Mouse (Mus musculus) monocyte, adult 2 months (primary cell): ENCODE data around the gene Auts2.

ENCODE experiments used
- DNase-seq, 2 experiments: peaks; one replicate each; pipeline ENCODE4 v3.0.0; 2022; ENCODE audit warnings: low spot score in 2 of 2, low read depth in 1 of 2

The Auts2 gene

GRCm38 (mm10) chr5:131496517-131497216, 1046.5 kb downstream of the Auts2 start:
- DNase-seq = no peak

- DNase-seq = no peak
These were observed 1048.6 kb downstream of the Auts2 start for GRCm38 (mm10) chr5:131494564-131494963.

DNA sequence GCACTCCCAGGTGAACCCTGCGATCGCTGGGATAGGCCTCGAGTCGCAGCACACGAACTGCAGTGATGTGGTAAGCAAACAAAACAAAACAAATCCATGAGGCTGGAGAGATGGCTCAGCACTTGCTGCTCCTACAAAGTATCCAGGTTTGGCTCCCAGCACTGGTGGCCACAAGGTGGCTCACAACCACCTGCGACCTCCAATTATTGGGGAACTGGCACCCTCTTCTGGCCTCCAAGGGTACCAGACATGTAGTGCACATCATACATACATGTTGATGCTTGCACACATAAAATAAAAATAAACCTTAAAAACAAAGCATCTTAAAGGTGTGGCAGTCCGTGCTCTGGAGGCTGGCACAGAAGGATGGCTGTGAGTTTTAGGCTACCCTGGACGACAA, 1050.6 kb downstream of the Auts2 start:
- no peak for DNase-seq

GRCm38 (mm10) chr5:131491843-131492242, 1051.3 kb downstream of the Auts2 start:
- DNase-seq = no peak

DNA sequence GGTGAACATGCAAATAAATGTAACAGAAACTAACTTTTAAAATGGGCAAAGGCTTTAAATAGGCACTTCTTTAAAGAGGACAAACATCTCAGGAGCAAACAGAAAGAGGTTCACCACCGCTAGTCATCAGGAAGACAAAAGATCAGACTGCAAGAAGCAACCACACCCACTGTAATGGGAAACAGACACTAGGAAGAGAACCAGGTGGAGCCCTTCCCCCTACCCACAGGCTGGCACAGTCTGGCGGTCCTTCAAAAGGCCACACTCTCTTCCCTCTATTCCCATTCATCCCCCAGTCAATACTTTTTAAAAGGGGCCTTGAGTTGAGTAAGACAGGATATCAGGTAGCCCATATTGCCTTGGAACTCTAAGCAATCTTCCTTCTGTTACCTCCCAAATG, 1052.3 kb downstream of the Auts2 start:
- no peak for DNase-seq

DNA sequence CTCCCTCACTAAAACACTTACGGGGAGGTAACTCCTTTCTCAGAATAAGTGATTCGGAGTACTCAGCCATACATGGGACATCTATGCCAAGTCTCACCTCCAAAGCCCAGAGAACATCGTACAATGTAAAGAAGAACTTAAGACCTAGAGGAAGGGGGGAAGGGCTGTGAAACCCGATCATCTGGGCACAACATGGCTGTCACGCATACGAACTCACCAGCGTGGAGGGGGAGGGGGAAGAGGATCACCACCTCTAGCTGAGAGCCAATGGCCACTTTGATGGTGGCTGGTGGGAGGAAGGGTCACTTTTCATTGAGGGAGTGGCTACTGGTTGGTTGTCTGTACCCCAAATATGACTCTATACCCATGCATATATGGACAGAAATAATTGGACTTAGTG, 1053.3 kb downstream of the Auts2 start:
- DNase-seq = no peak

GRCm38 (mm10) chr5:131486527-131486926, 1056.6 kb downstream of the Auts2 start:
- DNase-seq = no peak

- DNase-seq = no peak
These were observed 1067.9 kb downstream of the Auts2 start for GRCm38 (mm10) chr5:131475278-131475677.

DNA sequence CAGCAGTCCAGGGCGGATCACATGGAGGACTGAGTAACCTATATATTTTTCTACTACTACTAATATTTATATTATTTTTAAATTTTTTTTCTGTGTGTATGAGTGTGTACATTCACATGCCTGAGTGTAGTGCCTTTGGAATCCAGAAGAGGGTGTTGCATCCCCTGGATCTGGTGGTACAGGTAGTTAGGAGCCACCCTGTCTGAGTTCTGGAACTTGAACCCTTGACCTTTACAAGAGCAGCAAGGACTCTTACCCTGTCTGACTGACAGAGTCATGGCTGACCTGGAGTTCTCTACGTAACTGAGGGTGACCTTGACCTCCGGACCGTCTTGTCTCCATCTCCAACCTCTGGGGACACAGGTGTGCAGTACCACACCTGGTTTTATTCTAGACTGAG, 1074.5 kb downstream of the Auts2 start:
- no peak for DNase-seq

GRCm38 (mm10) chr5:131466131-131466530, 1077.0 kb downstream of the Auts2 start:
- DNase-seq = no peak

DNA sequence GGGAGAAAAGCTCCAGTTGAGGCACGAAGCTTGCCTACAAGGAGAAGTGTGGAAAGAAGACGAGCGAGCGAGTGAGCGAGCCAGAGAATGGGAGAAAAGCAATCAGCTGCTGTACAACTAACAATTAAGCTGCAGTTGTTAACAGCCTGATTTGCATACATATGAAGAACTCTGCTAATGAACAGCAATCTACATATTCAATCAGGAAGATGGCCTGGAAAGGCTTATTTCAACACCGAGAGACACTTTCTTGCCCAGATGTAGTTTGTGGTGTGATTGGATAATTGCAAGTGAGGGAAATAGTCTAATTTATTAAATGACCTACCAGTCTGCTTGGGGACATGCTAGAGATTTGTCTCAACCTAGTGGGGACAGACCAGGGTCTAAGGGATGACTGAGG, 1079.7 kb downstream of the Auts2 start:
- DNase-seq = no peak

GRCm38 (mm10) chr5:131459951-131460350, 1083.2 kb downstream of the Auts2 start:
- no peak for DNase-seq

DNA sequence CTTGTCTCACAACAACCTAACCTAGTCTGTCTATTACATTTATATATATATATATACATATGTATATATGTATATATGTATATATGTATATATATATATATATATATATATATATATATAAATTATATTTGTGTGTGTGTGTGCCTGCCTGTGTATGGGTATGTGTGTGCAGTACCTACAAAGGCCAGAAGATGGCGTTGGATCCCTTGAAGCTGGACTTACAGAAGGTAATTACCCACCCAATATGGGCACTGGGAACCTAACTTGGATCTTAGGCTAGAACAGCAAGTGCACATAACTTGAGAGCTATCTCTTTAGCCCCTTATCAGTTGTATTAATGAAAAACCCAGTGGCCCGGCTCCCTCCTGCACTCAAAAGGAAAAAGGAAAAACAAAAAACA, 1083.6 kb downstream of the Auts2 start:
- no peak for DNase-seq

- no peak for DNase-seq
These were observed 1084.4 kb downstream of the Auts2 start for GRCm38 (mm10) chr5:131458700-131459099.

DNA sequence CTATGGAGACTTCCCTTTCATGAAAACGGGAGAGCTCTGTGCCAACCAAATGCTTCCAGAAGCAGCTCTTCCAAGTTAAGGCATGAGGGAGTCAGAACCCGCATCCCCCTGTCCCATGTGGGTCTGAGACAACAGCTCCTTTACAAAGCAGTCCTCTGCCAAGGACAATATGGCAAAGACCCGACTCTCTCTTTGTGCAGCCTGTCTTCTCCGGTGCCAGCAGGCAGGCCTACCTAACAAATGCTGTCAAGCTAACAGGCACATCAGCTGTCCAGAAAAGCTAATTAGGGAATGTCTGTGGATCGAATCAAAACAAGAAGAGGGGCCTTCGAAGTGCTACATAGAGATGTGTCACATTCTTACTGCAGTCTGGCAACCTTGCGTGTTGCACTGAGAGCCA, 1085.1 kb downstream of the Auts2 start:
- DNase-seq = no peak

GRCm38 (mm10) chr5:131449181-131449868, 1093.8 kb downstream of the Auts2 start:
- no peak for DNase-seq

DNA sequence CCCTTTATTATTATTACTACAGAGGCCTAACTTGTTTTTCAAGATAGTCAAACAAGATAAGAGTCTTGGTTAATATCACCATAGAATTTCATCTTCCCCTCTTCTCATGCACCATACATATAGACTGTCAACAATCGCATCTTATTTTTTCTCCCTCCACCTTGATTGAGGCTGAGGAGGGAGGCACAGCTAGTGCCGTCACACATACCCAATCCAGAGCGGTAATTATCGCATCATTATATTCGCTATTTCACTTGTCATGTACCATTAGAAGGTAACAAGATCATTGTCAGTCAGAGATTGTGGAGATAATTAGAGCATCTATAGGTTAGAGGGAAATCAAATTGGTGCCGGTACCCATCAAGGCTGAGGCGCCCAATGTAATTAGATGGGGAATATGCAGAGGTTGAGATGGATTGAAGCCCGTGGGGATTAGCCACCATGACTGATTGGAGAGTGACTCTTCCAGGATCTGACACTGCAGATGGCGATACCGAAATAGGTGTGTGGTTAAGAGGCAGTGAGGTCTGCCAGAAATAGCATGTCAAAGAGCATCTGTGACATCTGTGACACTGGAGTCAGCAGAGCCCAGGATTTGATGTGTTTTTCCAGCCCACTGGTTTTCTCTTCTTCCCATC, 1107.8 kb downstream of the Auts2 start:
- DNase-seq = no peak

- no peak for DNase-seq
These were observed 1109.9 kb downstream of the Auts2 start for GRCm38 (mm10) chr5:131433291-131433690.

GRCm38 (mm10) chr5:131431896-131432295, 1111.2 kb downstream of the Auts2 start:
- no peak for DNase-seq

DNA sequence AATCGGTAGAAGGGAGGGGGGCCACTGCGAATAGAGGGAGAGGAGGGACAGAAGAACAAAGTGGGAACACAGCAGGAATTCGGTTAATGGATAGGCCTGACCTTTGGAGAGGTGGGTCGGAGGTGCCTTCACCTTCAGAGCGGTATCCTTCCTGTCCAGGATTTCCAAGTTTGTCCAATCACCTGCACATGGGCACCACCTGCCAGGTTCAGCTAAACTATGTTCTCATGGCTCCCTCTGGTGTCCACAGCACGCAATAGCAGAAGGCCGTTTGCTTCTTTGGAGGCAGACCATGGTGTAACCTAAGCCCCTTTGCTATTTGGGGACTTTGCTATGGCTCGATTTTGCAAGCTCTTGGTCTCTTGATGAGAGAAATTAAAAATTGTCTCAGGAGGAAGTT, 1113.0 kb downstream of the Auts2 start:
- no peak for DNase-seq

DNA sequence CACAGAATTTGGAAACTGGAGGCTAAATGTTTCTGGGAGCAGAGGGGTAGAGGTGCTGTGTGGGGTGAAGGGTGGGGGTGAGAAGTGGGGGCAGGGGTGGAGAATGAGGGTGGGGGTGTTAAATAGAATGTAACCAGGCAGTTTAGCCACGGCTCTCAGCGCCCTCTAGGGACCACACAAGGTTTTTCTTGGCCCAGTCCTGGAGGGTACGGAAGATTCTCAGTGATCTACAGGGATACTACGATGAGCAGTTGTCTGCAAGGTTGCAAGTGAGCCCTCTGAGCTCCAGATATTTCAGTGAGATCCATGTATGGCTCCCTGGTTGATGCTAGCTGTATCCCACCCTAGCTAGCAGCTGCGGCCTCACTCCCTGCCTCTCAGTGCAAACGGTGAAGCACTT, 1113.6 kb downstream of the Auts2 start:
- no peak for DNase-seq

DNA sequence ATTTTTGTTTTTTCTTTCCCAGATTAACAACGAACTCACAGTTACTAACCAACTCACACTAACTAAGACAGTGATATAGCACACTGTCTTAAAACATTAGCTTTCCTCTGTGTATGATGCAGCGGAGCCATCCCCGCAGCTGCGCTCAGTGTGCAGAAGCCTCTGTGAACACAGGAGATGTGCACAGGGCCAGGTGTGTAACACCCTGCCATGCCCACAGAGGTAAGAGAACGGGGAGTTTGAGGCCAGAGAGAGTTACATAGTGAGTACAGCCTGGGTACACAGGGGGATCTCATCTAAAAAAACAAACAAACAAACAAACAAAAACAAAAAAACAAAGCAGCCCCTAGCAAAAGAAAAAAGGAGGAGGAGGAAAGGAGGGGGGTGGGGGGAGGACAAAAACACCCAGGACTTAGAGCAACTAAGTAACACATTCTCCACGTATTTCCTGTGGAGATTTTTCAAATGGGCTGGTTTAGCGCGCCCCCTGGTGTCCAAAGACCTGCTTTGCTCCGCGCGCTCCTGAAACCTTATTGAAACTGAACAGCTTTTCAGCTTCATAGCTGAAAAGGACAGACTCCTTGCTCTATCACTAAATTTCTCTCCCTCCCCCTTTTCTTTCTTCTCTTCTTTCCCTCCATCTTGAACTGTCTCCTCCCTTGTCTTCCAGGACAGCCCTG, 1115.3 kb downstream of the Auts2 start:
- DNase-seq = no peak
